Mouse (Mus musculus) midbrain, postnatal 0 days (tissue): ENCODE measurements around the gene Tmco1. TPM values are rescaled to one million over a fixed set of nuclear protein-coding genes. Genes with fewer than 3 reads are reported as not detected.

Source experiments
- ATAC-seq: fragments of 200-750 bp; cut with Nextera tagmentation; 2 replicates; pipeline ENCODE4 v1.8.0; 2017; ENCODE audit warnings: moderate number of reproducible peaks, mild to moderate bottlenecking, moderate TSS enrichment, moderate library complexity; ENCODE audit not compliant: low FRiP score
- DNase-seq: peaks from one replicate; pipeline ENCODE4 v3.0.0-alpha.2; 2015; ENCODE audit warnings: low spot score
- H3K27ac ChIP-seq: fragments of 300-500 bp; sonication (generic); 2 replicates; pipeline ENCODE4 v1.5.1; 2014; ENCODE audit warnings: low read depth, mild to moderate bottlenecking, low read length, mixed read lengths
- H3K27me3 ChIP-seq: fragments of 300-500 bp; sonication (generic); 2 replicates; pipeline ENCODE4 v1.6.1; 2014; ENCODE audit warnings: low read length, control low read depth, mixed read lengths; ENCODE audit not compliant: insufficient read depth
- H3K36me3 ChIP-seq: fragments of 300-500 bp; sonication (generic); 2 replicates; pipeline ENCODE4 v1.6.1; 2014; ENCODE audit warnings: low read length, control low read depth, mixed read lengths; ENCODE audit not compliant: insufficient read depth
- H3K4me1 ChIP-seq: fragments of 300-500 bp; sonication (generic); 2 replicates; pipeline ENCODE4 v1.6.1; 2014; ENCODE audit warnings: mild to moderate bottlenecking, control low read depth, antibody characterized with exemption, low read length, mixed read lengths; ENCODE audit not compliant: insufficient read depth
- H3K4me2 ChIP-seq: fragments of 300-500 bp; sonication (generic); 2 replicates; pipeline ENCODE4 v1.6.1; 2014; ENCODE audit warnings: low read depth, mild to moderate bottlenecking, low read length, mixed read lengths; ENCODE audit not compliant: poor library complexity, severe bottlenecking
- H3K4me3 ChIP-seq: fragments of 300-500 bp; sonication (generic); 2 replicates; pipeline ENCODE4 v1.5.1; 2014; ENCODE audit warnings: low read depth, mild to moderate bottlenecking, low read length, moderate library complexity
- H3K9ac ChIP-seq: fragments of 300-500 bp; sonication (generic); replicated peaks from 2 replicates; pipeline ENCODE4 v1.6.1; 2014; ENCODE audit warnings: mild to moderate bottlenecking, low read length, moderate library complexity, mixed read lengths; ENCODE audit not compliant: poor library complexity, severe bottlenecking
- H3K9me3 ChIP-seq: fragments of 300-500 bp; sonication (generic); 2 replicates; pipeline ENCODE4 v1.6.1; 2016; ENCODE audit warnings: low read length, control low read depth
- CTCF ChIP-seq: IDR thresholded peaks from 2 replicates; pipeline ENCODE4 v1.5.1; 2016; ENCODE audit warnings: antibody characterized with exemption, mild to moderate bottlenecking
- WGBS: fragments of 180-500 bp; shearing (Covaris S2); extraction: QIAGEN DNeasy Blood & Tissue Kit; methylation state at CpG from one replicate; pipeline ENCODE4 v1.1.7; 2014; 5-methylcytosine and 5-hydroxymethylcytosine counted together
- polyA plus RNA-seq: library from polyadenylated mRNA; unstranded; fragments of >200 nt; fragmentation: Nextera tagmentation; extraction: Ambion mirVana; gene quantifications from 2 replicates; pipeline ENCODE4 v1.2.1, GENCODE M21; 2015
- total RNA-seq: library from RNA; depleted of rRNA; stranded (reverse); fragments of >200 nt; gene quantifications from 2 replicates; pipeline ENCODE4 v1.2.3, GENCODE M21; 2014

Gene Tmco1
- total and polyA plus RNA-seq, 2 experiments from 2014 or later, result 40.7 to 74.9 TPM

GRCm38 (mm10) chr1:167366621-167367020, 58.4 kb downstream of the Tmco1 start:
- Histone ChIP-seq H3K9ac (no peak overlapping the region), H3K27ac (no peak overlapping the region), H3K27me3 (no peaks in the 10 kb centered on the region), H3K9me3 (no peaks in the 10 kb centered on the region), H3K36me3 (peaks cover 27% of the 10 kb centered on the region), H3K4me1 (no peaks in the 10 kb centered on the region), H3K4me2 (no peak overlapping the region), H3K4me3 (no peak overlapping the region)
- ATAC-seq, result no peak
- WGBS, result 95% methylated on average over 6 of the region's 6 CpGs
- no peak for DNase-seq
- TF ChIP-seq CTCF, result no peak

GRCm38 (mm10) chr1:167368018-167368417, 59.8 kb downstream of the Tmco1 start:
- no peak for ATAC-seq
- 96% methylated on average over 4 of the region's 4 CpGs for WGBS

GRCm38 (mm10) chr1:167368513-167368912, 60.3 kb downstream of the Tmco1 start:
- DNase-seq (no peak), ATAC-seq (0 out of 2 replicates have a peak, but pooled peaks have one; percentile 28)
- WGBS, result 86% methylated on average over 7 of the region's 7 CpGs
- H3K36me3 ChIP-seq, result peaks cover 28% of the 10 kb centered on the region
- no peaks in the 10 kb centered on the region for H3K9me3 ChIP-seq
- H3K9ac ChIP-seq, result no peak overlapping the region
- TF ChIP-seq CTCF, result no peak
- H3K4me3 ChIP-seq, result no peak overlapping the region
- H3K27me3 ChIP-seq, result no peaks in the 10 kb centered on the region
- H3K4me1 ChIP-seq, result no peaks in the 10 kb centered on the region
- no peak overlapping the region for H3K4me2 ChIP-seq
- no peak overlapping the region for H3K27ac ChIP-seq

More at GRCm38 (mm10) chr1:167368018-167368417, 59.8 kb downstream of the Tmco1 start:
- DNase-seq, result no peak
- no peak overlapping the region for H3K4me2 ChIP-seq
- H3K4me1 ChIP-seq, result no peaks in the 10 kb centered on the region
- no peaks in the 10 kb centered on the region for H3K27me3 ChIP-seq
- peaks cover 28% of the 10 kb centered on the region for H3K36me3 ChIP-seq
- no peak overlapping the region for H3K4me3 ChIP-seq
- no peak overlapping the region for H3K27ac ChIP-seq
- no peaks in the 10 kb centered on the region for H3K9me3 ChIP-seq
- no peak overlapping the region for H3K9ac ChIP-seq
- TF ChIP-seq CTCF, result no peak

- ATAC-seq, result no peak
Observed at GRCm38 (mm10) chr1:167369905-167370304, 61.7 kb downstream of the Tmco1 start.

GRCm38 (mm10) chr1:167372739-167373138, 64.6 kb downstream of the Tmco1 start:
- WGBS, result 96% methylated on average over 7 of the region's 7 CpGs
- Histone ChIP-seq H3K9ac (no peak overlapping the region), H3K27me3 (no peaks in the 10 kb centered on the region), H3K4me2 (no peak overlapping the region), H3K27ac (no peak overlapping the region), H3K9me3 (no peaks in the 10 kb centered on the region), H3K4me3 (no peak overlapping the region), H3K4me1 (no peaks in the 10 kb centered on the region), H3K36me3 (peaks cover 30% of the 10 kb centered on the region)
- TF ChIP-seq CTCF, result no peak
- no peak for DNase-seq
- ATAC-seq, result no peak

More at GRCm38 (mm10) chr1:167369905-167370304, 61.7 kb downstream of the Tmco1 start:
- 15% methylated on average over 7 of the region's 7 CpGs for WGBS
- peaks cover 38% of the 10 kb centered on the region for H3K36me3 ChIP-seq
- H3K4me2 ChIP-seq, result no peak overlapping the region
- H3K27ac ChIP-seq, result no peak overlapping the region
- no peaks in the 10 kb centered on the region for H3K4me1 ChIP-seq
- no peaks in the 10 kb centered on the region for H3K27me3 ChIP-seq
- no peak overlapping the region for H3K9ac ChIP-seq
- peak; percentile 85 for DNase-seq
- no peak overlapping the region for H3K4me3 ChIP-seq
- TF ChIP-seq CTCF, result peak; percentile 89
- no peaks in the 10 kb centered on the region for H3K9me3 ChIP-seq

- 30% methylated on average over 15 of the region's 15 CpGs for WGBS
- ATAC-seq, result no peak
- no peaks in the 10 kb centered on the region for H3K27me3 ChIP-seq
Observed at GRCm38 (mm10) chr1:167374003-167374784, 66.0 kb downstream of the Tmco1 start.

More at GRCm38 (mm10) chr1:167374003-167374784, 66.0 kb downstream of the Tmco1 start:
- H3K4me1 ChIP-seq, result no peaks in the 10 kb centered on the region
- no peak overlapping the region for H3K4me2 ChIP-seq
- peaks cover 30% of the 10 kb centered on the region for H3K36me3 ChIP-seq
- no peaks in the 10 kb centered on the region for H3K9me3 ChIP-seq
- no peak overlapping the region for H3K9ac ChIP-seq
- H3K4me3 ChIP-seq, result no peak overlapping the region
- TF ChIP-seq CTCF, result no peak
- no peak for DNase-seq
- H3K27ac ChIP-seq, result no peak overlapping the region
